Mouse (Mus musculus): ENCODE data around the gene Vwa1. TPM values are rescaled to one million over a fixed set of nuclear protein-coding genes. Genes with fewer than 3 reads are reported as not detected.

The Vwa1 gene
- total RNA-seq, 2 experiments from 2014 or later: 14.0 to 15.8 TPM

Small RNA genes lying within 50 kb of the gene (microRNA-seq; reads per million reads assigned to microRNA genes)
- gene Gm27743: 0 reads per million in 2 experiments

Other genes starting within 250 kb of the Vwa1 start
- gene Nadk, start 212.3 kb downstream of the Vwa1 start, total RNA-seq (2021): 10 to 100 TPM; 34.8 to 42.4 TPM
- 10 to 100 TPM; 12.2 to 13.1 TPM for gene Slc35e2, start 173.3 kb downstream of the Vwa1 start, total RNA-seq (2021)
- gene Cdk11b, start 149.8 kb downstream of the Vwa1 start, total RNA-seq (2021): 10 to 100 TPM; 28.5 to 30.1 TPM
- gene Gm10563, start 129.3 kb downstream of the Vwa1 start, total RNA-seq (2021): not detected
- gene Mmp23, start 121.3 kb downstream of the Vwa1 start, total RNA-seq (2021): 10 to 100 TPM; 24.9 to 25.9 TPM
- 10 to 100 TPM; 21.9 to 22.5 TPM for gene Mib2, start 105.5 kb downstream of the Vwa1 start, total RNA-seq (2021)
- gene Fndc10, start 80.4 kb downstream of the Vwa1 start, total RNA-seq (2021): 1 to 10 TPM; 2.9 to 4.3 TPM
- gene Ssu72, start 69.9 kb downstream of the Vwa1 start, total RNA-seq (2021): 10 to 100 TPM; 58.3 to 59.2 TPM
- under 1 TPM; 0.47 to 0.69 TPM for gene Tmem240, start 39.9 kb downstream of the Vwa1 start, total RNA-seq (2021)
- 10 to 100 TPM; 67.1 to 73.1 TPM for gene Atad3a, start 13.6 kb downstream of the Vwa1 start, total RNA-seq (2021)
- 1 to 10 TPM; 2.0 to 2.3 TPM for gene Tmem88b, start 11.2 kb upstream of the Vwa1 start, total RNA-seq (2021)
- not detected for gene Ankrd65, start 15.7 kb upstream of the Vwa1 start, total RNA-seq (2021)
- 10 to 100 TPM; 77.2 to 83.5 TPM for gene Mrpl20, start 28.2 kb upstream of the Vwa1 start, total RNA-seq (2021)
- 10 to 100 TPM; 49.9 to 50.6 TPM for gene Ccnl2, start 37.8 kb upstream of the Vwa1 start, total RNA-seq (2021)
- gene Aurkaip1, start 56.6 kb upstream of the Vwa1 start, total RNA-seq (2021): 10 to 100 TPM; 84.8 to 91.3 TPM
- 10 to 100 TPM; 66.0 to 66.1 TPM for gene Mxra8, start 65.0 kb upstream of the Vwa1 start, total RNA-seq (2021)
- gene Dvl1, start 72.7 kb upstream of the Vwa1 start, total RNA-seq (2021): 10 to 100 TPM; 35.3 to 36.0 TPM
- under 1 TPM; 0.20 to 0.34 TPM for gene Tas1r3, start 88.7 kb upstream of the Vwa1 start, total RNA-seq (2021)
- 10 to 100 TPM in 1 of 2 experiments, 1 to 10 TPM in 1; 7.9 to 10.6 TPM for gene Cptp, start 94.7 kb upstream of the Vwa1 start, total RNA-seq (2021)
- 10 to 100 TPM; 16.6 to 20.9 TPM for gene Ints11, start 94.8 kb upstream of the Vwa1 start, total RNA-seq (2021)
- gene Pusl1, start 117.1 kb upstream of the Vwa1 start, total RNA-seq (2021): 10 to 100 TPM; 18.1 to 19.1 TPM
- gene Acap3, start 117.1 kb upstream of the Vwa1 start, total RNA-seq (2021): 10 to 100 TPM; 20.3 to 21.7 TPM
- 10 to 100 TPM; 62.4 to 66.9 TPM for gene Ube2j2, start 169.1 kb upstream of the Vwa1 start, total RNA-seq (2021)
- gene C1qtnf12, start 187.6 kb upstream of the Vwa1 start, total RNA-seq (2021): 10 to 100 TPM; 17.8 to 24.8 TPM
- 1 to 10 TPM; 3.4 to 3.7 TPM for gene B3galt6, start 218.0 kb upstream of the Vwa1 start, total RNA-seq (2021)
- 100 to 1,000 TPM; 105 to 108 TPM for gene Sdf4, start 218.2 kb upstream of the Vwa1 start, total RNA-seq (2021)
- under 1 TPM; 0.62 to 0.93 TPM for gene Tnfrsf4, start 239.1 kb upstream of the Vwa1 start, total RNA-seq (2021)

All from heart, postnatal 10 days (tissue).